Mouse (Mus musculus) stomach, embryonic 14.5 days (tissue): ENCODE measurements around the gene B4gat1. TPM values are rescaled to one million over a fixed set of nuclear protein-coding genes. Genes with fewer than 3 reads are reported as not detected.
A peak's percentile ranks its signal among the peaks of the same experiment; 100 is the strongest.
"Not testable (repeated sequence)": the region's sequence is repeated elsewhere in the genome, so short reads cannot be mapped to it uniquely, and the experiment has no call there.

Experiments
- ATAC-seq: fragments of 200-750 bp; cut with Nextera tagmentation; 2 replicates; pipeline ENCODE4 v1.8.0; 2017; ENCODE audit warnings: low read depth, moderate TSS enrichment; ENCODE audit not compliant: insufficient number of reproducible peaks, insufficient read depth, low FRiP score
- H3K27ac ChIP-seq: fragments of 300-500 bp; sonication (generic); 2 replicates; pipeline ENCODE4 v1.5.1; 2014; ENCODE audit warnings: mild to moderate bottlenecking, low read length, moderate library complexity, mixed read lengths
- H3K27me3 ChIP-seq: fragments of 300-500 bp; sonication (generic); 2 replicates; pipeline ENCODE4 v1.6.1; 2014; ENCODE audit warnings: low read length, control low read depth, mixed read lengths; ENCODE audit not compliant: control insufficient read depth, insufficient read depth
- H3K36me3 ChIP-seq: fragments of 300-500 bp; sonication (generic); 2 replicates; pipeline ENCODE4 v1.6.1; 2014; ENCODE audit warnings: mild to moderate bottlenecking, control low read depth, low read length, moderate library complexity, mixed read lengths; ENCODE audit not compliant: control insufficient read depth, insufficient read depth
- H3K4me1 ChIP-seq: fragments of 300-500 bp; sonication (generic); 2 replicates; pipeline ENCODE4 v1.6.1; 2014; ENCODE audit warnings: low read length, control low read depth, mixed read lengths; ENCODE audit not compliant: control insufficient read depth, insufficient read depth
- H3K4me2 ChIP-seq: fragments of 300-500 bp; sonication (generic); replicated peaks from 2 replicates; pipeline ENCODE4 v1.6.1; 2014; ENCODE audit warnings: low read depth, low read length, control low read depth
- H3K4me3 ChIP-seq: fragments of 300-500 bp; sonication (generic); 2 replicates; pipeline ENCODE4 v1.5.1; 2014; ENCODE audit warnings: low read depth, low read length, control low read depth
- H3K9ac ChIP-seq: fragments of 300-500 bp; sonication (generic); replicated peaks from 2 replicates; pipeline ENCODE4 v1.6.1; 2014; ENCODE audit warnings: low read depth, mild to moderate bottlenecking, control low read depth, low read length, moderate library complexity, mixed read lengths
- H3K9me3 ChIP-seq: fragments of 300-500 bp; sonication (generic); 2 replicates; pipeline ENCODE4 v1.6.1; 2016; ENCODE audit warnings: low read depth, low read length, control low read depth; ENCODE audit not compliant: control insufficient read depth
- WGBS: fragments of 180-500 bp; shearing (Covaris S2); extraction: QIAGEN DNeasy Blood & Tissue Kit; methylation state at CpG from one replicate; pipeline ENCODE4 v1.1.7; 2014; 5-methylcytosine and 5-hydroxymethylcytosine counted together
- polyA plus RNA-seq: library from polyadenylated mRNA; unstranded; fragments of >200 nt; fragmentation: Nextera tagmentation; extraction: Ambion mirVana; gene quantifications from 2 replicates; pipeline ENCODE4 v1.2.1, GENCODE M21; 2014

The B4gat1 gene
- polyA plus RNA-seq, 1 experiment from 2014 or later: 40.5 TPM

GRCm38 (mm10) chr19:4999445-5000140 is 39.0 kb upstream of the B4gat1 start:
- 0 out of 2 replicates have a peak, but pooled peaks cover 6% of the 10 kb centered on the region for H3K4me1 ChIP-seq
- H3K36me3 ChIP-seq: no peaks in the 10 kb centered on the region
- H3K27ac ChIP-seq: no peak overlapping the region
- H3K27me3 ChIP-seq: no peaks in the 10 kb centered on the region
- 0 out of 2 replicates have a peak overlapping the region, but pooled peaks have one; percentile 10 for H3K4me2 ChIP-seq
- no peak overlapping the region for H3K9ac ChIP-seq
- no peaks in the 10 kb centered on the region for H3K9me3 ChIP-seq
- ATAC-seq: no peak
- no peak overlapping the region for H3K4me3 ChIP-seq
- 71% methylated on average over 6 of the region's 6 CpGs for WGBS

DNA sequence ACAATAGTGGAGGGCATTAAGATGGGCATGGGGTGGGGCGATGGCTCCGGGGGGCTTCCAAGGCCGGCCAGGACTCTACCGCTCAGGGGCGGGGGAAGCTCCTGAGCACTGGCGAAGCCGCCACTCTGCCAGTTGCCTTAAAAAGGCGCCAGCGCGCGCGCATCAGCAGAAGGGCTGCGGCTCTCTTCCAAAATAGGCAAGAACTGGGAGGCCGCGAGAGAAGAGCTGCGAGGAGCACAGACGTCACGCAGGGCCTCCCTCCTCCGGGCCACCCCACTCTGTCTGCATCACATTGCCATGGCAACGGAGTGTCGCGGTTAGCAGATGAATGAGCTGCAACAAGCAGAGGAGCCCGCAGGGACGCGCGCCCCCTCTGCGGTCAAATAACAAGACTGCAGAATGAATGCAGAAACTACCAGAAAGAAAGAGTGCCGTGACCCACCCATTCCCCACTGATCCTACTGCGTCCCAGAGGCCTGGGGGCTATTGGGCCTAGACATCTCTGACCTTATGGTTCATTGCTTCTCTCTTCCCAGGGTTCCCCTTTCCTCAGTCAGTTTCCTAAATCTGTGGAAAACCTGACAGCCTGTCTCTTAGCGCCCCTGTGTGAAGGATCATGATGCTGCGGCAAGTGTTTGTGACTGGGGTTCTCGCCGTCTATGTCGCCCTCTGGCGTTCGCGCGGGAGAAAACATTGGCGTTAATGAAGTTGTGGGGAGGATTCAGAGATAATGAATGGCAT is 36.8 kb upstream of the B4gat1 start:
- Histone ChIP-seq H3K27me3 (no peaks in the 10 kb centered on the region), H3K36me3 (no peaks in the 10 kb centered on the region), H3K4me3 (peak overlapping the region; percentile 13; the same call in 1 of the 2 replicates), H3K27ac (peak overlapping the region; percentile 71; the same call in 1 of the 2 replicates), H3K4me2 (peak overlapping the region; percentile 35), H3K9ac (no peak overlapping the region), H3K9me3 (0 out of 2 replicates have a peak, but pooled peaks cover 2% of the 10 kb centered on the region), H3K4me1 (0 out of 2 replicates have a peak, but pooled peaks cover 6% of the 10 kb centered on the region)
- peak; percentile 90 for ATAC-seq
- WGBS: under 1% methylated on average over 39 of the region's 39 CpGs

GRCm38 (mm10) chr19:5003644-5004043 is 35.0 kb upstream of the B4gat1 start:
- H3K4me2 ChIP-seq, ATAC-seq, H3K9me3 ChIP-seq, H3K4me1 ChIP-seq, H3K9ac ChIP-seq, H3K36me3 ChIP-seq, H3K4me3 ChIP-seq, H3K27ac ChIP-seq, H3K27me3 ChIP-seq: not testable (repeated sequence)
- 55% methylated on average over 2 of the region's 2 CpGs for WGBS

- H3K4me2 ChIP-seq: no peak overlapping the region
These were observed 33.7 kb upstream of the B4gat1 start for GRCm38 (mm10) chr19:5004925-5005324.

DNA sequence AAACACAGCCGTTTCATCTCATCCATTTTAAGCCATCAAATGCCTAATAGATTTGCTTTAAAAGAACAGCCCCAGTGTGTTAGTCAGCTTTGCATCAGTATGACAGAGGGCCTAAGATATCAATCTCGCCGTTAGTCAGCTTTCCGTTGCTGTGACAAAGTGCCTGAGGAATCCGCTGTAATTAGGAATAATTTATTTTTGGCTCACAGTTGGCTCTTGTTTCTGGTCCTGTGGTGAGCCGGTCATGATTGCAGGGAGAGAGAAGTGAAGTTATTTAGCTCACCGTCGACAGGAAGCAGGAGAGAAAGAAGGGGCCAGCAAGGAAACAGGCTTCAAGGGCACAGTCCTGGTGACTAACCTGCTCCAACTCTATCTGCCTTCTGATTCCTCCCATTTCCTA is 25.5 kb upstream of the B4gat1 start:
- H3K4me2 ChIP-seq: no peak overlapping the region
- no peaks in the 10 kb centered on the region for H3K9me3 ChIP-seq
- WGBS: 57% methylated on average over 8 of the region's 8 CpGs
- H3K9ac ChIP-seq: no peak overlapping the region
- H3K4me3 ChIP-seq: no peak overlapping the region
- no peak overlapping the region for H3K27ac ChIP-seq
- no peak for ATAC-seq
- no peaks in the 10 kb centered on the region for H3K36me3 ChIP-seq
- no peaks in the 10 kb centered on the region for H3K27me3 ChIP-seq
- H3K4me1 ChIP-seq: peaks cover 7% of the 10 kb centered on the region

More at GRCm38 (mm10) chr19:5004925-5005324, 33.7 kb upstream of the B4gat1 start:
- Histone ChIP-seq H3K27me3 (no peaks in the 10 kb centered on the region), H3K27ac (no peak overlapping the region), H3K9ac (no peak overlapping the region), H3K36me3 (no peaks in the 10 kb centered on the region), H3K4me3 (no peak overlapping the region), H3K9me3 (0 out of 2 replicates have a peak, but pooled peaks cover 2% of the 10 kb centered on the region), H3K4me1 (0 out of 2 replicates have a peak, but pooled peaks cover 6% of the 10 kb centered on the region)
- ATAC-seq: no peak
- 59% methylated on average over 4 of the region's 4 CpGs for WGBS

GRCm38 (mm10) chr19:5014961-5015398 is 23.6 kb upstream of the B4gat1 start:
- no peak for ATAC-seq
- Histone ChIP-seq H3K9me3 (no peaks in the 10 kb centered on the region), H3K4me3 (no peak overlapping the region), H3K27ac (no peak overlapping the region), H3K4me1 (peaks cover 7% of the 10 kb centered on the region), H3K27me3 (no peaks in the 10 kb centered on the region), H3K4me2 (no peak overlapping the region), H3K36me3 (no peaks in the 10 kb centered on the region), H3K9ac (no peak overlapping the region)
- 22% methylated on average over 8 of the region's 8 CpGs for WGBS

DNA sequence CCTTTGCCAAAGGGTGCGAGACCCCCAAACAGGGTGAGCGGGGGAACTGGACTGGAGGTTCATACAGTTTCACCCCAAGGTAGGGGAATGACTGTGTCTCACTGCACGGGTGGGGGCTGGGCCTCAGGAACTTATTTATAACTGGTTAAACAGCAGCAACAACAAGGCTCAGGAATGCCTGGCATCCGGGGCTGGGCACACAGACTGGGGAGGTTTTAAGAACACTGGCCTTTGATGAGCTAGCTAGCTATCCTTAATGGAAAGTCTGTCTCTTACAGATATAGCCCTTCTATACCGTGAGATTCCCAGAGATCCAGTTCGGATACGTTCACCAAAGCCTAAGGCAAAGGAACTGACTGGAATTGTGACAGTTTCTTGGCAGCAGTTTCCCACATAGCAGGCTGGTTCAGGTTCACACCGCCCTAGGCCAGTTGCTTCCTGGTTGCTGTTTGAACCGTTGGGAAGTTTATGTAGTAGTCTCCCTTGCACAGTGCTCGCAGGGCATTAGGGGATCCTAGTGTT is 22.3 kb upstream of the B4gat1 start:
- 26% methylated on average over 10 of the region's 10 CpGs for WGBS
- no peak overlapping the region for H3K9ac ChIP-seq
- no peak overlapping the region for H3K4me3 ChIP-seq
- H3K36me3 ChIP-seq: no peaks in the 10 kb centered on the region
- H3K27ac ChIP-seq: no peak overlapping the region
- H3K9me3 ChIP-seq: no peaks in the 10 kb centered on the region
- 0 out of 2 replicates have a peak overlapping the region, but pooled peaks have one; percentile 0 for H3K4me2 ChIP-seq
- no peaks in the 10 kb centered on the region for H3K27me3 ChIP-seq
- H3K4me1 ChIP-seq: peaks cover 7% of the 10 kb centered on the region
- no peak for ATAC-seq

- WGBS: 23% methylated on average over 12 of the region's 12 CpGs
These were observed 21.8 kb upstream of the B4gat1 start for GRCm38 (mm10) chr19:5016782-5017181.

More at GRCm38 (mm10) chr19:5016782-5017181, 21.8 kb upstream of the B4gat1 start:
- Histone ChIP-seq H3K4me3 (no peak overlapping the region), H3K9ac (no peak overlapping the region), H3K36me3 (no peaks in the 10 kb centered on the region), H3K4me1 (peaks cover 7% of the 10 kb centered on the region), H3K27ac (no peak overlapping the region), H3K27me3 (no peaks in the 10 kb centered on the region), H3K9me3 (no peaks in the 10 kb centered on the region), H3K4me2 (0 out of 2 replicates have a peak overlapping the region, but pooled peaks have one; percentile 0)
- ATAC-seq: no peak
